Mouse (Mus musculus) embryo, embryonic 10 days (tissue): Measurements from ENCODE around the gene Ube2g2.
A peak's percentile ranks its signal among the peaks of the same experiment; 100 is the strongest.

Experiments used
- DNase-seq: peaks from one replicate; pipeline ENCODE4 v3.0.0-alpha.2; 2015; ENCODE audit warnings: low spot score

Gene Ube2g2

DNA sequence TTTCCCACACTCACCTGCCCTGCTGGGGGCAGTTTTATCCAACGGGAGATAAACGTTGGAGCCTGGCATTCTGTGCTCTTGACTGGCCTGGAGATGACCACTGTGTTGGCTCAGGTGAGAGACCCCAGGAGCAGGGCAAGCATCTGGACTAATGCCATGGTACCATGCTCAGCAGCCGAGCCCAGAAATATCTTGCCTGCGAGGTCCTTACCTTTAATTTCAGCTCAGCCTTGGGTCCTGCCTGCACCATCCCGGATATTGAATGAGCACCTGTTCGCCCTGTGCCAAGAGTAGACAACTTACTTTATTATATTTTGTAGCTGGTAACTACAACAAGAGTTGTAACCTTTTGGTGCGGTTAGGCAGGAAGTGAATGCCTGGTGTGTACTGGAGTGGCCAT is 15.2 kb upstream of the Ube2g2 start:
- DNase-seq = no peak

DNA sequence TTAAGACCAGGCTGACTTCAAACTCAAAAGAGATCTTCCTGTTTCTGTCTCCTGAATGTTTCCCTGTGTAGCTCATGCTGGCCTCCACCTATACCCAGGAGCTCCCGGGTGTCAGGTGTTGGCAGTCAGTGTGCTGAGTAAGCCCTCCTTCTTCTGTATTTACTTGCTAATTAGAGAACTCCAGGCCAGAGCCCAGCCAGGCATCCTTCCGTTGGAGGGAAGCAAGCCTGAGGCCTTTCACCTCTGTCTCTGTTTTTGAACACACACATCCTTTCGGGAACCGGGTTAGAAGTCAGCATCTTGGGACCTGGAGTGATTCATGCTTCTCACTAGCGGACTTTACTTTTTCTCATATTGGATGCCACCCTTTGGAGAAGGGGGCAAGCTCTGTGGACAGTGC is 14.6 kb upstream of the Ube2g2 start:
- DNase-seq = no peak

DNA sequence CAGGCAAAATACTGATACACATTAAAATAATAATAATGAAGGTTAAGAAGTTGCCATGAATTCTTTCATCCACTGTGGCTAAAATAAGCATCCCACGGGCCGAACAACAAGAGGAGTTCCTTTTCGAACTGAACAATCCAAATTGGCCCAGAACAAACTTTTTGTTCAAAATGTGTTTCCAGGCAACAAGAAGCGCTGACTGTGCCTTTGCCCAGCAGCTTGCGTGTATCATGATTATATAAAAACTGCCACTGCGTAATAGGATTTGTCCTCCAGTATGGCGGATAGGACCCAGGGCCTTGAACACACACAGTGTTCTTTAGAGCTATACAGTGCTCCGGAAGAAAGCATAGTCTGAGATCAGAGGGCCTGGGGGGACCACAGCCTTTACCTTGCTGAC is 13.5 kb upstream of the Ube2g2 start:
- DNase-seq = no peak

DNA sequence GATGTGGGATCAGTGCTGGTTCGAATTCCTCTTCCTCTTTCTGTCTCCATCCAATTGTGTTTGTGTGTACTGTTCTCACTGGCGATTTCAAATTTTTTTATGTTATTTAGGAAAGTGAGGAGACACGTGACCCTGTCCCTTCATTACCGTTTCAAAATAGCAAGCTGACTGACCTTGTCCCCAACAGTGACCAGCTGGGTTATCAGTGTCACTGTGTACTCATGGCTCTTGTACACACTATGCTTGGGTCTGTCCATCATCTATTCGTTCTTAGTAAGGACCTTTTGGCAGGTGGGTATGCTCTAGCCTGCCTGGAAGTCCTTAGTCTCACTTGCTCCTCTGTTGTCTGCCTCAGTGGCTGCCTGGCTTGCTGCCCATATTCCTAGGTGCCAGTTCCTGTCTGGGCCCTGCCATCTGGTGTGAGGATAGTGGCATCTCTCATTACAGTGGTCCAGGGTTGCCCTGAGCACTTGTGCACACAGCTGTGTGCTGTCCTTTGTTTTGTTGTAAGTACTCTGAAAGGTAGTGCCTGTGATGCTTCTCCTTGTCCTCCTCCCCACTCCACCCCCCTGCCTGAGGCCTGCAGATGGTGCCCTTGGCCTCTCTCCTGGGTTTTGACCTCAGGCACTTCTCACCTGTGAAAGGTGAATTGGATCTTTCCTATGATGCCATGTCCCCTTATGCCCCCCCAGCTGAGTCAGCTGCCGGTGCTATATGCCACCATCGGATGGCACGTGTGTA is 11.7 kb upstream of the Ube2g2 start:
- DNase-seq = no peak

DNA sequence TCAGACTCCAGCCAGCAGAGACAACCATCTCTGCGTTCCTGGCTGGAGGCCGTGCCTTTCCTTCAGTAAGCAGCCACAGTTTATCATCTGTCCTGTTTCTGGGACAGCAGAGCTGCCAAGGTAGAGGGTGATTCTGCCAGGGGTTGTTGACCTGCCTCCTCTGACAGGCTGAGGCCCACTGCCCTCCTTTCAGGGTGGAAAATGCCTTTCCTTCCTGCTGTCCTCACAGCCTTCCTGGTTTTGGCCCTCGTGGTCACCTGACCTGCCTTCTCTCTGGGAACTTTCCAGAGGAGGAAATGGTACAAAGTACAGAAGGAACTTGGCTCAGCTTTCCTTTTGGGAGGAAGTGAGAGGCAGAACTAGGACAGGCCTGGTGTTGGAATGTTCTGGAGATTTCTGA is 8.7 kb upstream of the Ube2g2 start:
- DNase-seq = no peak

DNA sequence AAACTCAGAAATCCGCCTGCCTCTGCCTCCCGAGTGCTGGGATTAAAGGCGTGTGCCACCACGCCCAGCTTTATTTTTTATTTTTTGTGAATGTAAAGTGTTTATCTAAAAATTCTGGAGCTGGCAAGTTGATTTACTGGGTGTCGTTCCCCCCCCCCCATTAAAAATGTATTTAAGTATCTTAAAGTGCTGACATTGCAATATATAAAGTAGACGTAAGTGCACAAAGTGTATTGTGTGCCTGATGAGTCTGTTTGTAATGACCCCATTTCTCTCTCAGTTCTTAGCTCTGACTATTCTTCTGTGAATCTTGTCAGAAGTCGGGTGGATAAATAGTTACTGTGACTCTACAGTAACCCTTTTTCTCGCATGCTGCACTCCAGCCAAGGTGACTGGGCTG is 6.4 kb upstream of the Ube2g2 start:
- DNase-seq = no peak

DNA sequence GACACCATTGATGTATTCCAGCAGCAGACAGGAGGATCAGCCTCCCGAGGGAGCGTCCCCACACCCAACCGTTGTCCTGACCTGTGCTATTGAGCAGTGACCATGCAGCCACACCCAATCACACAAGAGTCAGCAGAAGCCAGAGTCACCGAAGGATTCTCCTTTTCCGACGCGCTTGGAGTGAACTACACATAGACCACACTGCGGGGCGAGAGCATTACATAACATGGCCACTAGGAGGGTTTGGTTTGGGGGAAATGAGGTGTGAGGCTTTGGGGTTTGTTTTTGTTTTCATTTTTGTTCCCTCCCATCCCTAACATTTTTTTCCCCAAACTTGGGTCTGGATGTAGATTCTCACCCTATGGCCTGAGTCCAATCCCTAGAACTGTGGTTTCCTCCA is 5.9 kb upstream of the Ube2g2 start:
- DNase-seq = no peak

DNA sequence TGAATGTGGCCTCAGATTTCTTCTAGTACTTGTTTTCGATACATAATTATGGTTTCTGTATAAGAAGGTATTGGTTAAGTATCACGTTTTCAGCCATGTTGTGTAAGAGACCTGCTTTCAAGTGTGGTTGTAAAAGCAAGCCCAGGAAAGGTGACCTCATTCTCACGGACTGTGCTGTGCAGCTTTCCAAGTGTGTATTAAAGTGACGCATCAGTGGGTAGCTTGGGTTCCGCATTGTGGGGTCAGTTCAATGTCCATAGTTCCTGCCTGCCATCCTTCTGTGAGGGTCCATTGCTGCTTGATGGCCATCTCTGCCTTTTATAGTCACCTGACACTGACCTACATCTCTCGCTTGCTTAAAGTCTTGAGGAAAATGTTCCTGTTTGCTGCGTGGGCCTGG is 5.1 kb upstream of the Ube2g2 start:
- no peak for DNase-seq

DNA sequence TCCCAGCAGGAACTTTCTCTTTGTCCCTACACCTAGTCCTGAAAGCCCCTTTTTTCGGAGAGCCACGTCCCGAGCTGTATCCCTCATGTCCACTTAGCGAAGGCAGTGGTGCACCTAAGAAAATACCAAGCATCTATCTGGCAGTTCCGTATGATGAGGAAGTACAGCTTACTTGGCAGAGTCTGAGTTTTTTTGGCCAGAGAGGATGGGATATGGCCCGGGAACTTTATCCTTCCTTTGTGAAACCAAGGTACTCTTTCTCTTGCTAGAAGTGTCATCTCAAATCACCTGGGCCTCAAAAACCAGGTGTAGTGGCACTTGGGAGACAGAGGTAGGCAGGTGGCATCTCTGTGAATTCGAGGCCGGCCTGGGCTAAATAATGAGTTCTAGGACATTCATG is 529 bp upstream of the Ube2g2 start:
- DNase-seq = no peak

DNA sequence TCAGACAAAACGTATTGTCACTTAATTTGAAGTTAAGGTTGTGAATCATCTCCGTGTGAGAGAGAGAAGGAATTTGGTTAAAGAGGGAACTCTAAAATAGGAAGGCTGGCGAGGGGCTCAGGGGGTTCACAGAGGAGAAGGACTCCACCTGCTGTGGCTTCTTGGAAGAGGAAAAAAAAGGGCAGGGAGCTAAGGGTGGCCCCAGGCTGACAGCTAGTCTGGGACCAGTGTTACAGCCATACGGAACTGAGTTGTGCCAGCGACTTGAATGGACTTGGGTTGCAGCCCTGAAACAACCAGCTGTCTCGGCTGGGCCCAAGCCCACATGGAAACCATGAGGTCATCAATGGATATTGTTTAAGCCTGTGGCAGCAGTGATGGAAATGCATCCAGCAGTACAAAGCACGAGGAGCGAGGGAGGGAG is 1.0 kb downstream of the Ube2g2 start:
- peak; percentile 41 for DNase-seq

DNA sequence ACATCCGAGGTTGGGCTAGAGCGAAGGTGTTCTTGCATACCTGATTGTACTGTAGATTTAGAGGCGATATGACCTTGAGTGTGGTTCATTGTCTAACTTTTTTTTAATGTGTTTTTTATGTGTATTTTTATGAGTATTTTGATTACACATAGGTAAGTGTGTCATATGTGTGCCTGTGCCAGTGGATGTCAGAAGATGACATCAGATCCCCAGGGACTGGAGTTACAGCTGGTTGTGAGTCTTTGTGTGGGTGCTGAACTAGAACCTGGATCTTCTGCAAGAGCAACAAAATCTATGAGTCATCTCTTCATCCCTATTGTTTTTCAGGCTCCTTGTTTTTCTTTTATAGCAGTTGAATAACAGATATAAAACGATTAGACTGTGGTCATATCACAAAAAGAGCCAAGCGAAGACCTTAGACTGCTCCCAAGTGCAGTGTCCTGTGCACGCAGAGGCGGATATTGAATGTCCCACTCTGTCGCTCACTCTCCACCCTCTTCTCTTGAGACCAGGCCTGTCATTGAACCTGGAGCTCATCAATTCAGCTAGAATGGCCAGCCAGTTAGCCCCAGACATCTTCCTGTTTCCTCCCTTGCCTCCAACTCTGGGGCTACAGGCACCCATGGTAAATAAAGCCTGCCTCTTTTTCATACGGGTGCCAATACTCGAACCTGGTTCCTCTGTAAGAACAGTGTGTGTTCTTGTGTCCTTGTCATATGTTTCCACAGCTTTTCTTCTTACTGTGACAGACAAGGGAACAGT is 1.7 kb downstream of the Ube2g2 start:
- no peak for DNase-seq

DNA sequence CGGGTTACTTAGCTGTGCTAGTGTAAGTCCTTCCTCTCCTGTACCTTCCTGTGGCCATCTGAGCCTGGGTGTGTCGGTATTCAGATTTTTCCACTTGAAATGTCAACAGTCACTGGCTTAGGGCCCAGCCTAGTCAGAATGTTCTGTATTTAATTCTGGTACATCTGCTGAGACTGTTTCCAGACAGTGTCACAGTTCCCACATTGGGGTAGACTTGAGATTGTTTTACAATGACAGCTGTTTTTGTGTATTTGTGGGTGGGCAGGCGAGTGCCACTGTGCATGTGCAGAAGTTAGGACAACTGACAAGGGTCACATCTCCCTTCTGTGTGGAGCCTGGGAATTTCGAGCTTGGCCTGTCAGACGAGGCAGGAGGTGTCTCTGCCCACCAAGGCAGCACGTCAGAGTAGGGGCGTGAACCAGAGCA is 2.5 kb downstream of the Ube2g2 start:
- no peak for DNase-seq

DNA sequence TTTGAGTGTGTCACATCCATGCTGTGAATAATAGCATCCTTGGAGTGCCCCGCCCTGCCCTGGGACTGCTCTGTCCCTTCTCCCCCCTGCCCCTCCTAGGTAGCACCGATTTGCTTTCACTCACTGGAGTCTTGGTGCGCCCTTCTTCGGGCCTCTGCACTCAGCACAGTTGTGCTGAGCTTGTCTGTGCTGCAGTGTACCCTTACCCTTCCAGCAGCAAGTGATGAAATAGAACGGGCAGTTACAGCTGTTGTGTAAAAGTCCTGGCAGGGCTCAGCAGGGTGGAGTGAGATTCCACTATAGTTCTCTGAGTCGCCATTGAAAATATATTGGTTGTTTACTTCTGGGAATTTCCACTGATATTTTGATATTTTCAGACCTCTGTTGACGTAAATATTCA is 4.0 kb downstream of the Ube2g2 start:
- DNase-seq = no peak

DNA sequence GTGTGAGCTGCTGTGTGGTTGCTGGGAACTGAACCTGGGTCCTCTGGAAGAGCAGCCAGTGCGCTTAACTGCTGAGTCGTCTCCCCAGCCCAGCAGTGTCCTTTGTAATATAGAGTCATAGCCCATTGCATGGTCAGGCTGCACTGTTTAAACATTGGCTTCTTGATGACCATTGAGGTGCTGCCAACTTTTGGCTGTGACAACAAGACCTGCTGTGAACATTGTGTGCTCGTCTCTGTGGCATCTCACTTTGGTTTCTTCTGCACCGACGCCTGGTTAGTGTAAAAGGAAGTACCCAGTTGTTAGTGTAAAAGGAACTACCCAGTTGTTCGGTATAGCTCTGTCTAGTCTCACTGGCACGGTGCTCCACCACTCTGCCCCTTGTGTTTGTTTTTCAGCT is 4.5 kb downstream of the Ube2g2 start:
- DNase-seq = no peak

DNA sequence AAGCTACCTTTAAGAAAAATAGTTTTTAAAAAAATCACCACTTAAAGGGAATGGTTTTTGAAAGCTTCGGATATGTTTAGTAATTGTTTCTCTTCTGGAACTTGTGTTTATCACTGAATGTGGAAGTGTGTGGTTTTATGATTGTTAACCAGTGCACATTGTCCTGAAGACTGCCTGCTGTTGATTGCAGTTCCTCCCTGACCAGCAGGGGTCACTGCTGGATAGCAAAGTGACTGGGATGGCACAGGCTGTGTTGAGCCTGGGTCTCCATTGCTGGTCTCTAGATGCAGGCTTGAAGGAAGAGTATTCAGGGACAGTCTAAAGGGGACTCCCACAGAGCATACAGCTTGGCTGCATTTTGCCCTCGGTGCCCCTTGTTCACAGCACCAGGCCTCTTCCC is 5.4 kb downstream of the Ube2g2 start:
- DNase-seq = peak; percentile 90

DNA sequence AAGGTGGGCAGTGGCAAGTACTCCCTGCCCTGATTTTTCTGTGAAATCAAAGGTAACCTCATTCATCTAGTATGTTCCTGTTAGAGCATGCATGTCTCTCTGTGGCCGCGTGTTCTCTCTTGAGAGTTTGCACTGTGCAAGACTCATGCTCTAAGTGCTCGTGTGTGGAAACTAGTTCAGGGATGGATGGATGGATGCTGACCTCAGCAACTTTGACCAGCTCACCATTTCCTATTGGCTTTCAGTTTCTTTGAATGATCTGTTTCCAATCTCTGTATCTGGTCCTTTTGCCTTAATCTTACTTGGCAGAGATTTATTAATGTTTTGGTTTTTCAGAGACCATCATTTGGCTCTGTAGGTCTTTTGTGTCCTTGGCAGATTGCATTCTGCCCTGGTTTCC is 7.1 kb downstream of the Ube2g2 start:
- no peak for DNase-seq

DNA sequence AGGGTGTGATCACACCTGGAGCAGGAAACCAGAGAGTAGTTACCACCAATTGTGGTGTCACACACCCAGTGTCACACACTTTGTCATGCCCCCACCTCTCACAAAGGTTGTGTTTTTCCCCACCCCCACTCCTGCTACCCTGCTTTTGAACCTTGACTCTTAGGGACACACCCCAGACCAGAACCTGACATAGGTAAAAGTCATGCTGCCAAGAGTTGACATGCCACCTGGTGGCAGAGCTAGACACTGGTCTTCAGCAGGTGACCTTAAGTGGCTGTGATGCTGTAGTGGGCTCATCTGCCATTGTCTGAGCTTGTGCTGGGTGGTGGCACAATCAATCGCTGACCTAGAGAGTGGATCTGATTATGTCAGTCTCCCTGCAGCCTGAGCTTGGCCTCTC is 7.9 kb downstream of the Ube2g2 start:
- DNase-seq = no peak

DNA sequence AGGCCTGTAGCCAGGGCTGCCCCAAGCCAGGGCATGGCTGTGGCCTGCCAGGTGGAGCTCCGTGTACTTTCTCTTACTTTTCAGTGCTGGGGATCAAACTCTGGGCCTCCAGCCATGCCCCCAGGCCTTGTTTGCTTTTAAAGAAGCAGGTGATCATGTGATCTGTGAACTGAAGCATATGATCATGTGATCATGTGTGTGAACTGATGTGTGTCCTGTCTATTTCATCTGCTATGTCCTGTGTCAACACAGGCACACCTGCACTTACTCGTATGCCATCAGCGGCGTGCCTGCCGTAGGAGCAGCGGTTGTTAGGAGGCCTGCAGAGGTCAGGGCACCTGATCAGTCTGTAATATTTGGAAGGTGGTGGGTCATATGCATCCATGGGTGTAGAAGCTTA is 11.9 kb downstream of the Ube2g2 start:
- DNase-seq = no peak

DNA sequence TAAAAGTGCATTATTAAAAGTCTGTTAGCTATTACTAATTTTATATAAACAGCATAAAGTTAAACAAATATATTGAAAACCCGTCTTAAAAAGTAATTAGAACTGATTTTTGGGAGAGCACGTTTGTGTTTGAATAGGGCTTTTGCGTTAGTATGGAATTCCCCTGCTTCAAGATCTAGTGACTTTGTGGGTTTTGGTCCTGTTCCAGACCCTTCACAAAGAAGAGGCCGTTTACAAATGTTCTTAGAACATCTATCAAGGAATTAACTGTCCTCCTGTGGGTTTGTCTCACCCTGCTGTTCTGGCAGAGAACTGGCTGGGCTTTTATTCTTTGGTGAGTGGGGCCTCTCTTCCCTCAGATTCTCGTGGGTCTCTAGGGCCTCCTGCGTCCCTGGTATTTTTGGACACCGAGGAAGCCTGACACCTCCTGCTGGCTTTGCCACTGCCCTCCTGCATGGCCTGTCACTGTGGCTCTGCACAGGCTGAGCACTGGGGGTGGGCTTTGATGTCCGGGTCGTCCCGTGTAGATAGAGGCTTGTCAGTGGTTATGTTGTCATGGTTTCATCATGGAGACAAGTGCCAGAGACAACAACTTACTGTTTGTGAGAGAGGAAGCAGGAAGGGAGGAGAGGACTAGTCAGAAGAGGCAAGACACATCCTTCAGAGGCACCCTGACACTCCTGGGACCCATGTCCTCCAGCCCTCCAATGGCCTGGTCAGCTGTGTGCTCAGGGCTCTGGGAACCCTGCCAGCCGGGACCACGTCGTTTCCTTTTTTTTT is 12.6 kb downstream of the Ube2g2 start:
- DNase-seq = no peak

DNA sequence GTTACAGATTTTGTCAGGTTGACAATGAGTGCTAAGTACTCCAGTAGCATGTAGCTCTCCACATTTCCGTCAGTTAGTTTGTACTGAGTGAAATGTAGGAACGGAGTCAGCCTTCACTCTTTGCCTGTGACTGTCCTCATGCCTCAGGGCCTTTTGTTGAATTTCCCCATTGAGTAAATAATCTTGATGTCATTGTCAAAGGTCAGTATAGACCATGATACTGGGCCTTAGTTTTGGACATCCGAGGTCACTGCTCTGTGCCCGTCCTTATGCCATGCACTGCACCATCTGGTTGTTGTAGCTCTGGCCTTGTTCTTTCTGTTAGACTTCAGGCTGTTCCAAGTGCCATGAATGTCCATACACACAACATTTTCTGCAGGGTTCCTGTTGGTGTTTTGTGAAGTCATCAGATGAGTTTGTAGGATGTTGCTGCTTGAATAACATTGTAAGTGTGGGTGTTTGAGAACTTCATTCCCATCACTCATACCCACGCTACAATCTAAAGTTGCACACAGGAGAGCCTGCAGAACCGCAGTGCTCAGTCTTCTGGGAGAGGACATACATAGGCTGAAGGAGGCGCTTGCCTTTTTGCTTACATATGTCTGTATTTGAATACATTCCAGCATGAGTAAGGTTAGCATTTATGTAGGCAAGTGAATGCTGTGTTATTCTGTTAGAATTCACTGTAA is 14.3 kb downstream of the Ube2g2 start:
- no peak for DNase-seq

DNA sequence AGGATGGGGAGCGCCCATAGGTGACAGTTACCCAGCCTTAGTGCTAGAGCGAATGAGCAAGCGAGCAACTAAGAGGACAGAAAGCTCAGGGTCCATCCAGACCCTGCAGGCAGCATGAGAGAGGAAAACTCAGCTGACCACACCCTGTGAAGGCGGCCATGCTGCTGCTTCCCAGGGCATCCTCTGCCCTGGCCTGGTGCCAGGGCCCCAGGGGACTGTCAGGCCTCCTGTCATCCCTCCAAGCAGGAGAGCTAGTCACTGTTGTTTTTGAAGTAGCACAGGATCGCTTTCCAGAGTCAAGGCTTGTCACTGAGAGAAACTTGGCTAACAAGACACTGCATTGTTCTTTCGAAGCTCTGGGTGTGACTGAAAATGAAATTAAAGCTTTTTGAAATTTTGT is 16.9 kb downstream of the Ube2g2 start:
- no peak for DNase-seq

DNA sequence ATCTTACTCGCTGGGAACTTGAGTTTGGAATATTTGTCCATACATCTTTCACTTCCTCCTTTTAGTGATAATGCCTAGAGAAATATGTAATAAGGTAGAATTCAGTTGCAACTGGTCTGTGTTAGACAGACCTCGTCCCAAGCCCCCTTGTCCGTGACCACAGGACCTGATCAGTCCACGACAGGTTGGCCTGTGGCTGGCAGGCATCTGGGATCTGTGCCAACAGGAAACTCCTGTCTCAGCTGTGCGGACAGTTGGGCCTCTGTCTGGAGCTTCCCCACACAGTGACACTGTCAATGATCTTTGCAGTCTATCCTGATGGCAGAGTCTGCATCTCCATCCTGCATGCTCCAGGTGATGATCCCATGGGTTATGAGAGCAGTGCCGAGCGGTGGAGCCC is 21.1 kb downstream of the Ube2g2 start:
- no peak for DNase-seq
